Mouse (Mus musculus) cerebellum, adult 2 months (tissue): ENCODE results near the gene Optn.

Experiments used
- CTCF ChIP-seq: fragments of 200-500 bp; IDR thresholded peaks from 2 replicates; pipeline ENCODE4 v1.5.1; 2011; ENCODE audit warnings: low read depth, mild to moderate bottlenecking, control low read depth, low read length, moderate library complexity, borderline replicate concordance; ENCODE audit not compliant: insufficient read depth
- POLR2A ChIP-seq: fragments of 200-500 bp; IDR thresholded peaks from 2 replicates; pipeline ENCODE4 v1.6.1; 2011; ENCODE audit warnings: low read length, control low read depth, borderline replicate concordance; ENCODE audit not compliant: insufficient read depth

- no peak for TF ChIP-seq CTCF
- TF ChIP-seq POLR2A: no peak
These were observed 26.5 kb downstream of the Optn start for GRCm38 (mm10) chr2:5037390-5037789.
